Mouse (Mus musculus): Measurements from ENCODE around the gene Dhrs11. TPM values are rescaled to one million over a fixed set of nuclear protein-coding genes. Genes with fewer than 3 reads are reported as not detected.
A peak's percentile ranks its signal among the peaks of the same experiment; 100 is the strongest.
"Not testable (repeated sequence)": the region's sequence is repeated elsewhere in the genome, so short reads cannot be mapped to it uniquely, and the experiment has no call there.

Gene Dhrs11
- 11.7 and 12.9 TPM in 2 replicates for polyA plus RNA-seq (2014; fragmentation: Nextera tagmentation; extraction: Ambion mirVana)

DNA sequence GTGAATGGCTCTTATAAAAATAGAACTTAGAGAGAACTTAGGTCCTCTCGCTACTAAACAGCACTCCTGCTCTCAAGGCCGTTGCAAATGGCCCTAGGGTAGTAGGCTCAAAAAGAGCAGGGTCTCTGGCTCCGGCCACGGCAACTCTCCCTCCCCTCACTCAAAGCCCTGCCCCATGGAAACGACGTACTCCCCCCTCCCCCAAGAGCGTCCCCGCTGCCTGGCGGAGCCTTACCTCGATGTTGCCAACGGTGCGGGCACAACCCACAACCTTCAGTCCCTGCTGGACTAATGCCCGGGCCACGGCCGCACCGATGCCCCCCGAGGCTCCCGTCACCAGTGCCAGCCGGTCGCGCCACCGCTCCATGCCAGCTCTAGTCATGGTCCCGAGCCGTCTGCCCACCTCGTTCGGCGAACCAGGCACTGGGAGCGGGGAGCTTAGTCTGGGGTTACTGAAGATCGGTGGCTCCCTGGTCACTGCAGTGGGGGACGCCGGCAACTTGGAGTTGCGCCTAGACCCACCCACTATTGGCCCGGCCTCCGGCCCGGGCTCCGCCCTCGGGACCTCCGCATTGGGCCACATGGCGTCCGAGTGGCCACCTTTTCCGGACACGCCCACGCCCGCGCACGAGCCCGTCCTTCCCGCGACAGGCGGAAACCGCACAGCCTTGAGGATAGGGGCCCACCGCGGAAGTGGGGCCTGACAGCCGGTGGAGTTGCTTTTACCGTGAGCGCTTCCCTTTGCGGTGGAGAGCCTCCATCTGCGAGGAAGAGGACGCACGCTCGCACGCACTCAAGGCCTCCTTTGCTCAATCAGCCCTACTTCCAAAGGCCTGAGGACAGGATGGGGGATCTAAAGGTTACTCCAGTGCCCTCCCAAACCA, at the start of gene Dhrs11:
Dhrs11 (minus strand) TSS at position 479 of the 884 bp plus-strand sequence.
- peak within 1 kb of the TSS; percentile 45; the same call in 1 of the 2 replicates for H3K27ac ChIP-seq (ENCODE audit: low read length)
- peak within 1 kb of the TSS; percentile 64 for H3K9ac ChIP-seq (replicated peaks; ENCODE audit: low read depth, low read length)
- H3K9me3 ChIP-seq (ENCODE audit: control insufficient read depth, low read depth, low read length): no peaks in the 10 kb centered on the region
- no peaks in the 10 kb centered on the region for H3K27me3 ChIP-seq (ENCODE audit: control insufficient read depth, insufficient read depth, low read length)
- WGBS: under 1% methylated on average over 62 of the region's 62 CpGs
- peak; percentile 95 for ATAC-seq (ENCODE audit: insufficient number of reproducible peaks, insufficient read depth, low FRiP score, low read depth)
- H3K4me3 ChIP-seq (ENCODE audit: low read depth, low read length): peak within 1 kb of the TSS; percentile 80
- H3K36me3 ChIP-seq (ENCODE audit: control insufficient read depth, insufficient read depth, low read length): peaks cover 17% of the 10 kb centered on the region
- peak within 1 kb of the TSS; percentile 68 for H3K4me2 ChIP-seq (replicated peaks; ENCODE audit: low read depth, low read length)
- H3K4me1 ChIP-seq (ENCODE audit: control insufficient read depth, insufficient read depth, low read length): peaks cover 8% of the 10 kb centered on the region; the same call in 1 of the 2 replicates

DNA sequence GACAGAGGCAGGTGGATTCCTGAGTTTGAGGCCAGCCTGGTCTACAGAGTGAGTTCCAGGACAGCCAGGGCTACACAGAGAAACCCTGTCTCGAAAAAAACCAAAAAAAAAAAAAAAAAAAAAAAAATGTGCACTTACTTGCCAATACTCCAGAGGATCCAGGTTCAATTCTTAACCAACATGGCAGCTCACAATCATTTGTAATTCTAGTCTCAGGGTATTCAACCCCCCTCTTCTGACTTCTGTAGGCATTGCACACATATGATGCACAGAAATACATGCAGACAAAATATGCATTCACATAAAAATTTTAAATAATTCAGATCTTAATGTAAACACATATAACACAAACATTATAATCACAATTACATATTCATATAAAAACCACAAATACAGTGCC, 47.2 kb upstream of the Dhrs11 start:
- H3K4me3 ChIP-seq (ENCODE audit: low read depth, low read length); H3K9me3 ChIP-seq (ENCODE audit: control insufficient read depth, low read depth, low read length); H3K27ac ChIP-seq (ENCODE audit: low read length); H3K4me1 ChIP-seq (ENCODE audit: control insufficient read depth, insufficient read depth, low read length); ATAC-seq (ENCODE audit: insufficient number of reproducible peaks, insufficient read depth, low FRiP score, low read depth); H3K9ac ChIP-seq (replicated peaks; ENCODE audit: low read depth, low read length); H3K4me2 ChIP-seq (replicated peaks; ENCODE audit: low read depth, low read length); H3K36me3 ChIP-seq (ENCODE audit: control insufficient read depth, insufficient read depth, low read length); H3K27me3 ChIP-seq (ENCODE audit: control insufficient read depth, insufficient read depth, low read length): not testable (repeated sequence)
- no CpG with 5 or more reads among the region's 1 CpGs for WGBS

DNA sequence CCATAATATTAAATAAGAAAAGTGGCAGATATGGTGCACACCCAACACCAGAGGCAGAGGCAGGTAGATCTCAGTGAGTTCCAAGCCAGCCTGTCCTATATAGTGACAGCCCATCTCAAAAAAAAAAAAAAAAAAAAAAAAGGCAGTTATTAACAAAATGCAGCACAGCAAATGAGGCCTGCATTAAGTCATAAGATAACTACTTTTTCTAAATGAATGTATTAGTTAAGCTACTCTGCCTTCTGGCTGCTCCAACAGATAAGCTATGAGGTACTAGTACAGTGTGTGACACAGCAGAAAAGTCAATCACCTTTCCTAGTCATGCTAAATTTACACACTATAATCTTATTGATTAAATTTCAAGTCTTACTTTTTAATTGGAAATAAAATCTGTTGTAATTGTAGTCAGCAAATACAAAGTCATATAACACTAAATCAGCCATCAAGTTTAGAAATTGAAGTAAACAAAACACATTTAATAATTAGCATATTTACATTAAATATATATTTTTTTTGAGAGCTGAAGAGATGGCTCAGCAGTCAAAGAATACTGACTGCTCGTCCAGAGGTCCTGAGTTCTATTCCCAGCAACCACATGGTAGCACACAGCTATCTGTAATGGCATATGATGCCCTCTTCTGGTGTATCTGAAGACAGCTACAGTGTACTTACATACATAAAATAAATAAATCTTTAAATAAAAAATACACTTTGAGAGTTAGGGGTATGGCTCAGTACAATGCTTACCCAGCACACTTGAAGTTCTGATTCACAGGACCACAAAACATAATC, 44.4 kb upstream of the Dhrs11 start:
- H3K27ac ChIP-seq (ENCODE audit: low read length): no peak overlapping the region
- 84% methylated on average over 1 of the region's 1 CpGs for WGBS
- no peak overlapping the region for H3K4me3 ChIP-seq (ENCODE audit: low read depth, low read length)
- H3K4me1 ChIP-seq (ENCODE audit: control insufficient read depth, insufficient read depth, low read length): no peaks in the 10 kb centered on the region
- no peak overlapping the region for H3K9ac ChIP-seq (replicated peaks; ENCODE audit: low read depth, low read length)
- H3K4me2 ChIP-seq (replicated peaks; ENCODE audit: low read depth, low read length): no peak overlapping the region
- ATAC-seq (ENCODE audit: insufficient number of reproducible peaks, insufficient read depth, low FRiP score, low read depth): no peak
- no peaks in the 10 kb centered on the region for H3K36me3 ChIP-seq (ENCODE audit: control insufficient read depth, insufficient read depth, low read length)
- no peaks in the 10 kb centered on the region for H3K27me3 ChIP-seq (ENCODE audit: control insufficient read depth, insufficient read depth, low read length)
- H3K9me3 ChIP-seq (ENCODE audit: control insufficient read depth, low read depth, low read length): no peaks in the 10 kb centered on the region

DNA sequence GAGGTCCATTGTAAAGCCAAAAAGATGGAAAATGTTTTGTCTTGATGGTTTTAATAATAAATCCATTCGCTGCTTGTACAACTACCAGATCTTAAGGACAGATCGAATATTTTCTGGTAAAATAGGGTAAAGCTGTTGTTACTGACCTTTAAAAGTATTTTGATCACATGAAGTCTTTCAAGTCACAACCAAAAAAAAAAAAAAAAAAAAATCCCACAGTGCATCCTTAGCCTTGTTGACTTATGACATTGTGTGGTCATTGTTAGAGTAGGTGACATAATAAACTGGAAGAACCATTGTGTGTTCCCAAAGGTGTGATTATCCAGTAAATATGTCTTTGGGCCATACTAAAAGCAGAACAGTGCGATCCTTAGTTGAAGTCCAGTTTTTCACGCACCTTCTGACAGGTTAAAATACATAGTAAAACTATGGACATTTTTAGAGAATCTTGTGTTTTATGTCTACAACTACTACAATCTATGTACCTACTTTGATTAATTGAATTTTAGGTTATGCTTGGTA, 42.8 kb upstream of the Dhrs11 start:
- H3K4me2 ChIP-seq (replicated peaks; ENCODE audit: low read depth, low read length): peak overlapping the region; percentile 50
- no peaks in the 10 kb centered on the region for H3K9me3 ChIP-seq (ENCODE audit: control insufficient read depth, low read depth, low read length)
- H3K27ac ChIP-seq (ENCODE audit: low read length): peak overlapping the region; percentile 99
- H3K36me3 ChIP-seq (ENCODE audit: control insufficient read depth, insufficient read depth, low read length): no peaks in the 10 kb centered on the region; the same call in 1 of the 2 replicates
- H3K4me3 ChIP-seq (ENCODE audit: low read depth, low read length): peak overlapping the region; percentile 95
- 76% methylated on average over 4 of the region's 4 CpGs for WGBS
- H3K4me1 ChIP-seq (ENCODE audit: control insufficient read depth, insufficient read depth, low read length): peaks cover 5% of the 10 kb centered on the region; the same call in 1 of the 2 replicates
- no peaks in the 10 kb centered on the region for H3K27me3 ChIP-seq (ENCODE audit: control insufficient read depth, insufficient read depth, low read length)
- ATAC-seq (ENCODE audit: insufficient number of reproducible peaks, insufficient read depth, low FRiP score, low read depth): no peak
- peak overlapping the region; percentile 86 for H3K9ac ChIP-seq (replicated peaks; ENCODE audit: low read depth, low read length)

DNA sequence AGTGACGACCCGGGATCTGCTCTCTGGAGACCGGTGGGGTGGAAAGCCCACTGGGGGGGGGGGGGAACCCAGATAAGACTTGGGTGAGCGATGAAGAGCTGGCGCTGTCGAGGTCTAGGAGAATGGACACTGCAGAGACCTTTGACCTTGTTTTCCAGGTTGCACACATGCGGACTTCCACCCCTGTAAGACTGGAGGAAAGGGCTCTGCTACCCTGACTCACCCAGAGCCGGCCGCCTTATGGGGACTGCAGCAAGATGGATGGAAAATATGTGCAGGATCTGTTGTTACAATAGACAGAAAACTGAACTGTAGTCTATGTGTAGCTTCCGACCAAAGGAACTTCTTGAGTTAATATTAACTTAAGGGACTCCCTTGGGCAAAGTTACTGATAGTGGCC, 42.3 kb upstream of the Dhrs11 start:
- Histone ChIP-seq H3K27ac (ENCODE audit: low read length) (peak overlapping the region; percentile 99), H3K9ac (replicated peaks; ENCODE audit: low read depth, low read length) (peak overlapping the region; percentile 86), H3K4me1 (ENCODE audit: control insufficient read depth, insufficient read depth, low read length) (peaks cover 8% of the 10 kb centered on the region; the same call in 1 of the 2 replicates), H3K36me3 (ENCODE audit: control insufficient read depth, insufficient read depth, low read length) (peaks cover 3% of the 10 kb centered on the region; the same call in 1 of the 2 replicates), H3K4me2 (replicated peaks; ENCODE audit: low read depth, low read length) (peak overlapping the region; percentile 50), H3K27me3 (ENCODE audit: control insufficient read depth, insufficient read depth, low read length) (no peaks in the 10 kb centered on the region), H3K9me3 (ENCODE audit: control insufficient read depth, low read depth, low read length) (no peaks in the 10 kb centered on the region), H3K4me3 (ENCODE audit: low read depth, low read length) (peak overlapping the region; percentile 95)
- 0% methylated on average over 10 of the region's 10 CpGs for WGBS
- ATAC-seq (ENCODE audit: insufficient number of reproducible peaks, insufficient read depth, low FRiP score, low read depth): peak; percentile 40; the same call in 1 of the 2 replicates

DNA sequence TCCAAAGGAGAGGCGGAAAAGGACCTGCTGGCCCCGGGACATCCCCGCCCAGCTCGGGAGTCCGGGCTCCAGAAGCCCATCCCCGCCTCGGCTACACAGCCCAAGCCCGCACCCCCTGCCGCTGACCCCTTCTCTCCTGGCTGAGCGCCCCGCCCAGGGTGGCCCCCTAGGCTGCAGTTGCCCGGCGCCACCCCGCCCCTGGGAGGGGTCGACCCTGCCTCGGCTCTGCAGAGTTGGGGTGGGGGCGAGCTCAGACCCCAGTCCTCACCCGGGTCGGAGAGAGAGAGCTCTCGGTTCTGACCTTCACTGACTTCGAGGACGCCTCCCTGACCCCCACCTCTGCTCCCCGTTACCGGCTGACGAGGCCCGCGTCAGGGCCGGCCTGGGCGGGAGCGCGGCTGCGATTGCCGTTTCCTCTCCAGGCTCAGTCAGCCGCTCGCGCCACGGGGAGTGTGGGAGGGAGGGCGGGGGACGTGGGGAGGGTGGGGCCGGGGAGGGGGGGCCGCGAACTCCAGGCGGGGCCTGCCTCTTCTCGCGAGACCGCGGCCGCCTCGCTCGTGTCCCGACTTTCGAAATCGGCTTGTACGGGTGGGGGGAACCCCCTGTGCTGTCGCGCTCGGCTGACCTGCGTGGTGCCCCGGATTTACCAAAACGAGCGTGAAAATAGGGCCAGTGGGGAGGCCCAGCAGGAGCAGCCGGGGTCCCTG, 41.7 kb upstream of the Dhrs11 start, which contains the start of gene Ggnbp2:
Ggnbp2 (minus strand) TSS at position 481 of the 707 bp plus-strand sequence.
- WGBS: under 1% methylated on average over 43 of the region's 62 CpGs

DNA sequence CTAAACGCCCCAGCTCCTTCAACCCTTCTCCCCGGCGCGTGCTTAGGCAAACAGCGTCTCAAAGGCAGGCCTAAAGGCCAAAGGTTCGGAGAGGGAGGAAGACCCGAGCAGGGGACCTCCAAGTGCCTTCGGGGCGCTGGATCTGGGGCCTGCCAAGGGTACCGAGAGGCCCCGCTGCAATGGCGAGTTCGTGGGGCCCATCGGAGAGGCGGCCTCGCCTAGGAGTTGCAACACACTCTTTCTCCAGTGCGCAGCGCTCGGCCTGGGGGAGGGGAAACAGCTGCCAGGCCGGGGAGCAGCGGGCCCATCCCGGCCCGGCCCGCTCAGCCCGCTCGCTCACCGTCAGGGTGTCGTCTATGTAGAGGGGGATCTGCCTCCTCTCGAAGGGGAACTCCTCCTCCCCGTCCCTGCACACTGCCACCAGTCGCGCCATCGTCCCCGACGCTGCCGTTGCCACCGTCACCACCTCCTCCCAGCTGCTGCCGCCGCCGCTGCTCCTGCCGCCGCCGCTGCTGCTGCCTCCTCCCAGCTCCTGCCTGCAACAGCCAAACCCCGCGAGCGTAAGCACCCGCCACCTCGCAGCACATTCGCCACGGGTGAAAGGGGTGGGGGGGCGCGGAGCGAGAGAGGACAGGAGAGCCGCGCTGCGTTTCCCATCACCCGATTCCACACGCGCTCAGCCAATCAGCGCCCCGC, 40.9 kb upstream of the Dhrs11 start:
- peaks cover 3% of the 10 kb centered on the region; the same call in 1 of the 2 replicates for H3K36me3 ChIP-seq (ENCODE audit: control insufficient read depth, insufficient read depth, low read length)
- no peaks in the 10 kb centered on the region for H3K27me3 ChIP-seq (ENCODE audit: control insufficient read depth, insufficient read depth, low read length)
- ATAC-seq (ENCODE audit: insufficient number of reproducible peaks, insufficient read depth, low FRiP score, low read depth): peak; percentile 78
- H3K9me3 ChIP-seq (ENCODE audit: control insufficient read depth, low read depth, low read length): no peaks in the 10 kb centered on the region
- H3K27ac ChIP-seq (ENCODE audit: low read length): peak overlapping the region; percentile 95
- H3K4me3 ChIP-seq (ENCODE audit: low read depth, low read length): peak overlapping the region; percentile 95
- peak overlapping the region; percentile 82 for H3K9ac ChIP-seq (replicated peaks; ENCODE audit: low read depth, low read length)
- H3K4me2 ChIP-seq (replicated peaks; ENCODE audit: low read depth, low read length): peak overlapping the region; percentile 72
- under 1% methylated on average over 61 of the region's 61 CpGs for WGBS
- peaks cover 12% of the 10 kb centered on the region for H3K4me1 ChIP-seq (ENCODE audit: control insufficient read depth, insufficient read depth, low read length)

More for the DNA sequence above, 41.7 kb upstream of the Dhrs11 start, which contains the start of gene Ggnbp2:
- peak; percentile 91 for ATAC-seq (ENCODE audit: insufficient number of reproducible peaks, insufficient read depth, low FRiP score, low read depth)
- H3K27me3 ChIP-seq (ENCODE audit: control insufficient read depth, insufficient read depth, low read length): no peaks in the 10 kb centered on the region
- peak within 1 kb of the TSS; percentile 86 for H3K9ac ChIP-seq (replicated peaks; ENCODE audit: low read depth, low read length)
- peak within 1 kb of the TSS; percentile 95 for H3K4me3 ChIP-seq (ENCODE audit: low read depth, low read length)
- peak within 1 kb of the TSS; percentile 72 for H3K4me2 ChIP-seq (replicated peaks; ENCODE audit: low read depth, low read length)
- peak within 1 kb of the TSS; percentile 99 for H3K27ac ChIP-seq (ENCODE audit: low read length)
- H3K9me3 ChIP-seq (ENCODE audit: control insufficient read depth, low read depth, low read length): no peaks in the 10 kb centered on the region
- H3K36me3 ChIP-seq (ENCODE audit: control insufficient read depth, insufficient read depth, low read length): peaks cover 3% of the 10 kb centered on the region; the same call in 1 of the 2 replicates
- peaks cover 10% of the 10 kb centered on the region for H3K4me1 ChIP-seq (ENCODE audit: control insufficient read depth, insufficient read depth, low read length)

All from stomach, embryonic 14.5 days (tissue).